Mouse (Mus musculus) erythroblast, adult 5-6 weeks (primary cell): Measurements from ENCODE around the gene Oas1g. TPM values are rescaled to one million over a fixed set of nuclear protein-coding genes. Genes with fewer than 3 reads are reported as not detected.
"Not testable (repeated sequence)": the region's sequence is repeated elsewhere in the genome, so short reads cannot be mapped to it uniquely, and the experiment has no call there.

ENCODE experiments used
- ATAC-seq: replicated peaks from 2 replicates; pipeline ENCODE4 v1.8.0; 2016; ENCODE audit warnings: moderate number of reproducible peaks, mild to moderate bottlenecking, moderate TSS enrichment, inconsistent platforms; ENCODE audit not compliant: poor library complexity, low FRiP score, severe bottlenecking
- total RNA-seq, 2 experiments: library from RNA; stranded (forward) in 1 of 2; stranded (reverse) in 1 of 2; fragments of 150-400 nt in 1 of 2; fragments of 200-764, 138-1000 nt in 1 of 2; gene quantifications; 2 replicates each; pipeline versions ENCODE4 v1.2.3 to v1.2.4; 2015 to 2017; ENCODE audit warnings: low replicate concordance in 2 of 2

Oas1g gene
- total RNA-seq, 2 experiments from 2014 or later: 0.94 TPM; not detected in 1

DNA sequence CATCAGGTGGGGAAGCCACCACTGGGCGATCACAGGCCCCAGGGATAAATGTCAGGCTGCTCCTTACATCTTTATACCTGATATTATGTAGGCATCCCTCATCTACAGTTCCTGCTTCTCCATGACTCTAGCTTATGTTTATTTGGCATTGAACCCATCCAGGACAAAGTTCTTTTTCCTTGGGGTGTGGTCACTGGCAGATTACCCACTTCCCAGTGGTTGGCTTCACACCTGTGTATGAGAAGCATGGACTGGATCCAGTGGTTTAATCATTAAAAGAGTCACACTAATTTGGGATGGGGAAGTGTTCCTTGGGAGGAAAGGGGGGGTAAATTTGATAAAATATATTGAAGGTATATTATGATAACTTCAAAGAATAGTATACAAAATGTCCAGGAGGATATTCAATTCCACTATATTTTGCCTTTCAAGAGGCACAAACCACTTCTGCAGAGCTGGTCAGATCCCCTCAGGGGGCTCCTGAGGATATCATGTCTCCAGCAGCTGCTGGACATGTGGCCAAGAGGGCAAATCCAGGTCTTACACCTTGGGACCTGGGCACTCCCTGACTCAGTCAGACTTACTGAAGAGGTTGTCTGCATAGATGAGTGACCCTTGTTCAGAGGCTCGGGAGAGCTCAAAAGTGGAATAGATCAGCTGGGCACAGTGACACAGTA lies 4.3 kb upstream of the Oas1g start:
- ATAC-seq: not testable (repeated sequence)

- no peak for ATAC-seq
Observed at GRCm38 (mm10) chr5:120890991-120891390, 3.6 kb upstream of the Oas1g start.

DNA sequence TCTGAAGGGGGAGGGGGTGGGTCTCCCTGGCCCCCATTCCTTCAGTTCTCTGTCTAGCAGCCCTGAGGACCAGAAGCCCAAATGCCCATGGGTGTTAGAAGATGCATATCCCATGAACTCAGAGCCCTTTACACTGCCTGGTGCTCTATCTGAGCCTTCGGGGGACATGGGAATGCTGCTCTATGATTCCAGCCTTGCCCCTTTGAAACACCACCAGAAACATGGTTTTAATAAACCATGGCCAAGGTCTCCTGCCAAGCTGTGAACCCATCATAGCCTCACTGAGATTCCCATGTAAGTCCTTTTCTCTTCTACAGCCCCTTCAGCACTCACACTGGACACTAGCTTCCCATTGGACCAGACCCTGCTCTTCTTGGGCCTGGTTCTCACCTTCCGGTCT lies 2.6 kb upstream of the Oas1g start:
- ATAC-seq: no peak

- not testable (repeated sequence) for ATAC-seq
Observed at GRCm38 (mm10) chr5:120888294-120888815, 942 bp upstream of the Oas1g start.

- ATAC-seq: no peak
Observed at GRCm38 (mm10) chr5:120887831-120888230, 418 bp upstream of the Oas1g start.

DNA sequence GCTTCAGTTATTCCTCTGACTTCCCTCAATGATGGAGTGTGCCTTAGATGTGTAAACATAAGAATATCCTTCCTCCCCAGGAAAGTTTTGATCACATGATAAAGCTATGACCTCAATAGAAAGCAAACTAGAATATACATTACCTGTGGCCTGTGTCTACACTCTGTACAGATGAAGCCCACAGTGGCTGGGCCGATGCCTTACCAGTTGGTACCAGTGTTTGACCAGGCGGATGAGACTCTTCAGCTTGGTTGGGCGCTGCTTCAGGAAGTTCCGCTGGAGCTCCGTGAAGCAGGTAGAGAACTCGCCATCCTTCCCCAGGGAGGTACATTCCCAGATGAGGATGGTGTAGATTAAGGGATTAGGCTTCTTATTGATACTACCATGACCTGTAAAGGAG lies 5.7 kb downstream of the Oas1g start:
- ATAC-seq: not testable (repeated sequence)

DNA sequence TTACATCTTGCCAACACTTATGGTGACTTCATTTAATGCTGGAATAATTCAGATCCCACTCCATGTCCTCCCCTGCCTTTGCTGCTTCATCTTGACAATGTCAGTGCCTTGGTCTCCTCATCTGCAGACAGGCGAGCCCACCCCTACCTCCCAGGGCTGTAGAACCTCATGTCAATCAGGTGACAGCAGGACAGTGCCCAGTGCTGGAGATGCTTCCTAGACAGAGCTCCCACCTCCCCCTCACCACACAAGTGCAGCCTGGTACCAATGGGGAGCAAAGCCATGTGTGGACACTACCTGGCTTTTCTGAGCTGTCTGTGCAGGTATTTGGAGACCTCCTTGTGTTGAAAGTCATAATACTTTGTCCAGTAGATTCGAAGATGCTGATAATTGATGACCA lies 8.6 kb downstream of the Oas1g start:
- ATAC-seq: not testable (repeated sequence)

- not testable (repeated sequence) for ATAC-seq
Observed at GRCm38 (mm10) chr5:120877407-120877806, 10.0 kb downstream of the Oas1g start.

GRCm38 (mm10) chr5:120876839-120877238 lies 10.6 kb downstream of the Oas1g start:
- not testable (repeated sequence) for ATAC-seq

- no peak for ATAC-seq
Observed at GRCm38 (mm10) chr5:120871469-120871868, 15.9 kb downstream of the Oas1g start.

- ATAC-seq: no peak
Observed at GRCm38 (mm10) chr5:120870782-120871181, 16.6 kb downstream of the Oas1g start.

DNA sequence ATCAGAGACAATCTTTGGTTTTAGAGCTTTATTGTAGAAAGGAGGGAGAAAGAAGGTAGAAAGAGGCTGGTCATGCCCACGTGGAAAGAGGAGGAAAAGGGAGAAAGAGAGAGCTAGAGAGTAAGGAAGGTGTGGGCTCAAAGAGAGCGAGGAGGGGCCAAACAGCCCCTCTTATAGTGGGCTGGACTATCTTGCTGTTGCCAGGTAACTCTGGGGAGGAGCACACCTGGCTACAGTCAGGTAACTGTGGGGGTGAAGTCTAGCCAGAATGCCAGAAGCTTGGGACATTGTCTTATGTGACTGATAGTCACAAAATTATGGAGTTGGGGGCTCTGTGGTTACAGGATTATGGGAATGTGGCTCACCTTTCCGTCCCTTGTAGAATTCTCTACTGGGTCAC lies 17.3 kb downstream of the Oas1g start:
- ATAC-seq: no peak

DNA sequence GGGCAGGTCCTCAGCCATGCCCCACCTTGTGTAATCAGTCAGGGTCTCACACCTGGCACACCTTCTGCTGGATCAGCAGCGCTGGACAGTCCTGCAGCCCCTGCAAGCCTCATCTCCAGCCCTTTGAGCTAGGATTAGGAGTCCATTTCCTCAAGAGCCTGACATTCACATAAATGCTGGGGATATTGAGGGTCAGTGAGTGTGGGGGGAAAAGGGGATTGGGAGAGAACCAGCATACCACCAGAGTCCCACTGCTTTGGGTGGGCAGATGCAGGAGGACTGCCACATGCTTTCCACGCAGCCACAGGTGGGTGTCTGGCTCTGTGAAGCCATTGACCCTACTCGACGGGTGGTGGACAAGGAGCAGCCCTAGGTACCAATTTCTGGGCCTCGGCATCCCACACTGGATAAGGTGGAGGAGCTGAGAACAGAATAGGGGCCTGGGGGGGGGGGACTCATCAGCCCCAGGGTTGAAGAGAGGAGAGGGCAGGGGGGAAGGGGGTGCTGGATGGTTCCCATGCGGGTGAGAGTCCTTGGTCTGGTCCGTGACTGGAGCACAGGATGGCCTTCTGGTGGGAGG lies 17.9 kb downstream of the Oas1g start:
- no peak for ATAC-seq

DNA sequence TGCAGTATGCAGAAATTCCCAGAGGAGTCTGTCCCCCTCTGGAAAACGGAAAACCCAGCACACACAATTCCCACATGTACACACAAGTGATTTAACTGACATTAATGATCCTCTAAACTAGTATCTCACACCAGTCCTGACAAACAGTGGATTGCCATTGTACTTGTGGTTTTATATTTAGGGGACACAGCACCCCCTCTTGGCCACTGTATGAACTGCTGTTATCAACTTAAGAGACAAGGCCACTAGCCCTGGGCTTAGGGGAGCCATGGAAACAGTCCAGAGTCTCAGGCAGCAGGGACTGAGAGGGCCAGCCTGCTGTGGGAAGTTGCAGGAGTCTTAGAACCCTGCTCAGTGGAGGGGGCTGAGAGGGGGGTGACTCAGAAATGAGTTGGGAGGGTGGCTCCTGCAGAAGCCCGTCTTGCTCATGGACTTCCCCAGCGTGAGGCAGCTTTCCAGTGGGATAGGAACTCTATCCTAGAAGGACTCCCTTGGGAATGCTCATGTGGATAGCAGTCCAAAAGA lies 22.0 kb downstream of the Oas1g start:
- peak; percentile 61 for ATAC-seq

DNA sequence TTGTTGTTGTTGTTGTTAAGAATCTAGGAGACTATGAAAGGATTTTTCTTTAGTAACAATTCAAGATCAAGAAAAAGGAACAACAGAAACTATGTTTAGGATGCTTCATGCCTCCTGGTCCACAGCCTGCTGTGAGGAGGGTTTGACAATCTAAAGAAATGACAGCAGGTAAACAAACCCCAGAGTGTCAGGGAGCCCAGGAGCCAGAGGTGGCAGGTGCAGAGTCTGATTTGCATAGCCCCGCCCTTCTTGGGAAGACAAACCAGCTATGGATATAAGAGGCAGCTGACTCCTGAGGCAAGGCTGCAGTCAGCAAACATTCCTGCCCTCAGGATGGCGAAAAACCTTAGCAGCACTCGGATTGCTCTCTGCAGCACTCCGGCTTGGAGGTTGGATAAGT lies 26.3 kb downstream of the Oas1g start, which contains the start of gene Oas1h:
Gene Oas1h, plus strand, starts transcription at position 301 of the 400 bp plus-strand sequence.
- ATAC-seq: no peak

DNA sequence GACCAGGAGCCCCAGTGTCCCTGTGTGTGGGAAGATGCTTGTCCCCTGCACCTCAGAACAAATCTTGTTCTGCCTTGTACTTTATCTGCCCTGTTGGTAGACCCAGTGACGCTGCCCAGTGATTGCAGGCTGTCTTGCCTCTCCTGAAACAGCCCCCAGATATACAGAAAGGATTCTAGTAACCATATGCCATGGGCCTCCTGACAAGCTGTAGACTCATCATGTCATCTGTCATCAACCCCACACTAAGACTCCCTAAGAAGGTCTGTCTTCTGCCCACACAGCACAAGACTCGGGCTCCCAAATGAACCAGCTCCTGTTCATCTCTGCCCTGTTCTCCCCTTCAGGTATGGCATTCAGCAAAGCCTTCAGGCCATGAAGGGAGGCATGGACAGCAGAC lies 28.2 kb downstream of the Oas1g start:
- ATAC-seq: no peak

DNA sequence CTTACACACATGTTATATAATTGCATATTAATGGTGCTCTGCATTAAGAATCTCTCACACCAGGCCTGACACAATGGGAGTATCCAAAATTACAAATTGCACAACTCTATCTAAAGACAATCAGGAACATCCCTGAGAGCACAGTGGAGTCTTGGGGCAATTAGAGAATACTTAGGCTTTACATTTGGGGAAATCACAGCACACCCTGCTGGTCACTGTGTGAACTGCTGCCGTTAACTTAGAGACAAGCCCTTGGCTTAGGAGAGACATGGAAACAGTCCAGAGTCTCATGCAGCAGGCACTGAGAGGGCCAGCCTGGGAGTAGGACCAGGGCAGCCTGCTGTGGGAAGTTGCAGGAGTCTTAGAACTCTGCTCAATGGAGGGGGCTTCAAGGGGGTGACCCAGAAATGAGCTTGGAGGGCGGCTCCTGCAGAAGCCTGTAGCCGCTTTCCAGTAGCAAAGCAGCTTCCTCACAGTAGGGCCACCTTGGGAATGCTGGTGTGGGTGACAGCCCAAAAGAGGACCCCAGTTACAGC lies 37.7 kb downstream of the Oas1g start:
- peak; percentile 78 for ATAC-seq

- no peak for ATAC-seq
Observed at GRCm38 (mm10) chr5:120847067-120847466, 40.3 kb downstream of the Oas1g start, which contains the start of gene Oas1f. Gene Oas1f, plus strand, starts transcription at chr5:120847367.

GRCm38 (mm10) chr5:120844713-120845112 lies 42.7 kb downstream of the Oas1g start:
- ATAC-seq: no peak

- peak; percentile 78 for ATAC-seq
Observed at GRCm38 (mm10) chr5:120836731-120837585, 50.5 kb downstream of the Oas1g start.
